Mouse (Mus musculus) myocyte (in vitro differentiated cells): ENCODE measurements around the gene Atpaf1.

ENCODE experiments used
- MAX ChIP-seq: IDR thresholded peaks from one replicate; pipeline ENCODE4 v1.6.1; 2011; ENCODE audit warnings: low read depth, mild to moderate bottlenecking, control low read depth
- MYOG ChIP-seq, 3 experiments: IDR thresholded peaks; one replicate each; pipeline ENCODE4 v1.6.1; 2011; ENCODE audit warnings: control low read depth in 2 of 3, low read depth in 2 of 3, mild to moderate bottlenecking in 2 of 3; ENCODE audit not compliant: insufficient read length in 2 of 3, control insufficient read depth in 1 of 3, insufficient read depth in 1 of 3
- POLR2A ChIP-seq: IDR thresholded peaks from one replicate; pipeline ENCODE4 v1.6.1; 2011; ENCODE audit warnings: low read depth, mild to moderate bottlenecking, control low read depth, moderate library complexity; ENCODE audit not compliant: insufficient read length
- POLR2AphosphoS2 ChIP-seq: IDR thresholded peaks from one replicate; pipeline ENCODE4 v1.6.1; 2011; ENCODE audit warnings: low read depth, control low read depth; ENCODE audit not compliant: insufficient read length
- TCF12 ChIP-seq: IDR thresholded peaks from one replicate; pipeline ENCODE4 v1.6.1; 2011; ENCODE audit warnings: mild to moderate bottlenecking, control low read depth; ENCODE audit not compliant: poor library complexity, insufficient read depth, severe bottlenecking
- USF1 ChIP-seq: IDR thresholded peaks from one replicate; pipeline ENCODE4 v1.6.1; 2011; ENCODE audit warnings: low read depth, mild to moderate bottlenecking, control low read depth, moderate library complexity

DNA sequence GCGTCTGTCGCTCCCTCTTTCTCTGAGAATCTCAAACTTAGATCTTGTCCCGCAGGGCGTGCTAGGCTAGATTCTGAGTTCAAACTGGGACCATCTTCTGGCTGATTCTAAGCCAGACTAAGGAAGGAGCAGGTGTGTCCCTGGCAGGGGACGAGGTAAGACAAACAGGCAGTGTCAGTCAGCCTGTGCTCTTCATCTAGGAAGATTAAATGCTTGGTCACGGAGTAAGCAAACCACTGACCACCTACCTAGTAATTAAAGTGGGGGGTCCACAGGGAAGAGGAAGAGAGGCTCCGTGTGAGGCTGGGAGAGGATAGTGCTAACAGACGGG lies 43.9 kb downstream of the Atpaf1 start:
- no peak for TF ChIP-seq POLR2A
- no peak for TF ChIP-seq POLR2AphosphoS2
- TF ChIP-seq MYOG (IDR thresholded peaks at IDR 0.05; ENCODE audit: control insufficient read depth in 1 of 3, insufficient read depth in 1 of 3, insufficient read length in 2 of 3, low read depth in 2 of 3), result no peak
- TF ChIP-seq TCF12, result no peak
- no peak for TF ChIP-seq MAX
- TF ChIP-seq USF1, result no peak
